ENCODE assay signal across 28 mouse cellular contexts in genomic region chr6:120255144-120255543, GRCm38 (mm10). TPM values are rescaled to one million over a fixed set of nuclear protein-coding genes. Genes with fewer than 3 reads are reported as not detected.
A peak's percentile ranks its signal among the peaks of the same experiment; 100 is the strongest.
DNase-seq lines count a peak whose midpoint lies in the region; ATAC-seq and TF ChIP-seq lines count a peak whose summit lies in the region.
"Had no signal": no experiment of that assay in that cellular context is flagged by ENCODE, and none has a peak within 500 bp of the region (broad histone marks: within the 10 kb centered on the region; RNA-seq: fewer than 3 reads in every experiment).

No protein-coding gene starts in this region.

- ATAC-seq in intestine, postnatal 0 days: no peak
- ATAC-seq in kidney, embryonic 16.5 days (ENCODE audit: low FRiP score, low TSS enrichment): peak; percentile 87
- ATAC-seq in stomach, embryonic 16.5 days (ENCODE audit: insufficient read depth, low FRiP score): no peak
- no peak for ATAC-seq in activated CD4-positive, CD25-positive, alpha-beta regulatory T cell, adult 4 months
- ATAC-seq: forebrain, embryonic 14.5 days; liver, postnatal 0 days had no signal

- no peaks in the 10 kb centered on the region for H3K36me3 ChIP-seq in intestine, postnatal 0 days (ENCODE audit: control insufficient read depth, insufficient read depth)
- H3K36me3 ChIP-seq in kidney, embryonic 16.5 days (ENCODE audit: insufficient read depth, low read length): no peaks in the 10 kb centered on the region
- no peaks in the 10 kb centered on the region for H3K36me3 ChIP-seq in stomach, embryonic 16.5 days (ENCODE audit: control insufficient read depth, insufficient read depth, low read length)
- H3K36me3 ChIP-seq: embryonic facial prominence, embryonic 13.5 days; G1E; heart, embryonic 12.5 days; hindbrain, embryonic 10.5 days; limb, embryonic 10.5 days; neural tube, embryonic 15.5 days had no signal

- H3K4me3 ChIP-seq in intestine, postnatal 0 days (ENCODE audit: low read depth, low read length): no peak overlapping the region
- no peak overlapping the region for H3K4me3 ChIP-seq in kidney, embryonic 16.5 days (ENCODE audit: low read length)
- H3K4me3 ChIP-seq in stomach, embryonic 16.5 days (replicated peaks; ENCODE audit: low read length): no peak overlapping the region
- H3K4me3 ChIP-seq: embryonic facial prominence, embryonic 13.5 days; heart, embryonic 12.5 days; hindbrain, embryonic 10.5 days; limb, embryonic 10.5 days; neural tube, embryonic 15.5 days had no signal

- DNase-seq in kidney, adult 11 months: peak; percentile 40
- no peak for DNase-seq in kidney, postnatal 10 days
- no peak for DNase-seq in cerebellum, adult 11-12 months
- DNase-seq in left cerebral cortex, adult 8-10 months (ENCODE audit: low spot score in 2 of 2): no peak
- DNase-seq: adrenal gland, postnatal 10 days; cerebellum, postnatal 25 days; heart, postnatal 10 days; liver, postnatal 0 days had no signal

- peaks cover 3% of the 10 kb centered on the region; the same call in 1 of the 2 replicates for H3K4me1 ChIP-seq in intestine, postnatal 0 days (replicated peaks; ENCODE audit: control insufficient read depth, insufficient read depth, low read length)
- H3K4me1 ChIP-seq in kidney, embryonic 16.5 days (ENCODE audit: insufficient read depth, low read length): peaks cover 17% of the 10 kb centered on the region
- peaks cover 5% of the 10 kb centered on the region; the same call in 1 of the 2 replicates for H3K4me1 ChIP-seq in stomach, embryonic 16.5 days (ENCODE audit: control insufficient read depth, insufficient read depth, low read length)
- H3K4me1 ChIP-seq: embryonic facial prominence, embryonic 13.5 days; heart, embryonic 12.5 days; neural tube, embryonic 15.5 days had no signal

- H3K9ac ChIP-seq in intestine, postnatal 0 days (ENCODE audit: low read depth, low read length): no peak overlapping the region
- H3K9ac ChIP-seq in kidney, embryonic 16.5 days (replicated peaks; ENCODE audit: low read length): 0 out of 2 replicates have a peak overlapping the region, but pooled peaks have one; percentile 4
- no peak overlapping the region for H3K9ac ChIP-seq in stomach, embryonic 16.5 days (ENCODE audit: low read length)
- H3K9ac ChIP-seq: embryonic facial prominence, embryonic 13.5 days; heart, embryonic 12.5 days; liver, postnatal 0 days; neural tube, embryonic 15.5 days had no signal

- H3K27me3 ChIP-seq in intestine, postnatal 0 days (replicated peaks; ENCODE audit: control insufficient read depth, insufficient read depth, low read length): no peaks in the 10 kb centered on the region
- H3K27me3 ChIP-seq in kidney, embryonic 16.5 days (ENCODE audit: insufficient read depth, low read length): no peaks in the 10 kb centered on the region
- no peaks in the 10 kb centered on the region for H3K27me3 ChIP-seq in stomach, embryonic 16.5 days (ENCODE audit: control insufficient read depth, insufficient read depth, low read length)
- H3K27me3 ChIP-seq: embryonic facial prominence, embryonic 13.5 days; heart, embryonic 12.5 days; neural tube, embryonic 15.5 days had no signal

- no peak for TF ChIP-seq CTCF in intestine, postnatal 0 days (IDR thresholded peaks at IDR 0.05; ENCODE audit: low read depth)

- H3K27ac ChIP-seq in intestine, postnatal 0 days (ENCODE audit: low read depth, low read length): peak overlapping the region; percentile 21; the same call in 1 of the 2 replicates
- H3K27ac ChIP-seq in kidney, embryonic 16.5 days (ENCODE audit: low read length): peak overlapping the region; percentile 90
- peak overlapping the region; percentile 29; the same call in 1 of the 2 replicates for H3K27ac ChIP-seq in stomach, embryonic 16.5 days (ENCODE audit: low read length)
- H3K27ac ChIP-seq: embryonic facial prominence, embryonic 13.5 days; hindbrain, embryonic 10.5 days; limb, embryonic 10.5 days; neural tube, embryonic 15.5 days had no signal

- no peaks in the 10 kb centered on the region for H3K9me3 ChIP-seq in intestine, postnatal 0 days (ENCODE audit: control insufficient read depth)
- H3K9me3 ChIP-seq in kidney, embryonic 16.5 days (ENCODE audit: low read length): no peaks in the 10 kb centered on the region
- no peaks in the 10 kb centered on the region for H3K9me3 ChIP-seq in stomach, embryonic 16.5 days (replicated peaks; ENCODE audit: control insufficient read depth, low read length)
- H3K9me3 ChIP-seq: embryonic facial prominence, embryonic 13.5 days; G1E; heart, embryonic 12.5 days; hindbrain, embryonic 10.5 days; limb, embryonic 10.5 days; neural tube, embryonic 15.5 days had no signal

- WGBS in intestine, postnatal 0 days: 26% methylated on average over 4 of the region's 4 CpGs
- WGBS in kidney, embryonic 16.5 days: 43% methylated on average over 4 of the region's 4 CpGs
- WGBS in stomach, embryonic 16.5 days: 45% methylated on average over 4 of the region's 4 CpGs

- H3K4me2 ChIP-seq in intestine, postnatal 0 days (replicated peaks; ENCODE audit: low read depth): 0 out of 2 replicates have a peak overlapping the region, but pooled peaks have one; percentile 21
- H3K4me2 ChIP-seq in kidney, embryonic 16.5 days (replicated peaks; ENCODE audit: low read depth, low read length): no peak overlapping the region
- no peak overlapping the region for H3K4me2 ChIP-seq in stomach, embryonic 16.5 days (ENCODE audit: low read depth, low read length)
- H3K4me2 ChIP-seq: embryonic facial prominence, embryonic 13.5 days; heart, embryonic 12.5 days; midbrain, embryonic 11.5 days; neural tube, embryonic 15.5 days had no signal

RNA-seq across cellular contexts. Expression of gene D330020A13Rik, which starts 39.0 kb away (rescaled TPM):
- 0.18 and 0.34 TPM in 2 replicates for polyA plus RNA-seq in intestine, postnatal 0 days (2015; fragmentation: Nextera tagmentation; extraction: Ambion mirVana)
- 0.65 and 0.76 TPM in 2 replicates for polyA plus RNA-seq in kidney, embryonic 16.5 days (2015; fragmentation: Nextera tagmentation; extraction: Ambion mirVana)
- not detected in 2 replicates for polyA plus RNA-seq in stomach, embryonic 16.5 days (2015; fragmentation: Nextera tagmentation; extraction: Ambion mirVana)
- total RNA-seq in left cerebral cortex, adult 8-10 months (2022): not detected
- not detected for polyA plus RNA-seq in activated CD4-positive, CD25-positive, alpha-beta regulatory T cell, adult 4 months (2017; shearing (Covaris generic))
- total RNA-seq: G1E; gastrocnemius, adult 8-10 months; granulocyte monocyte progenitor cell, adult 5-6 weeks; heart, postnatal 10 days; layer of hippocampus, postnatal 14 days; liver, adult 2 months; megakaryocyte progenitor cell, adult 5-6 weeks had no signal
- polyA plus RNA-seq: forebrain, embryonic 14.5 days; G1E; hindbrain, embryonic 10.5 days; large intestine, adult 2 months; limb, embryonic 10.5 days; liver, adult 2 months; liver, postnatal 0 days; midbrain, embryonic 11.5 days; neural tube, embryonic 15.5 days; spleen, adult 2 months; thymus, adult 2 months had no signal

RNA-seq across cellular contexts. Expression of gene B4galnt3, which starts 39.2 kb away (rescaled TPM):
- polyA plus RNA-seq in intestine, postnatal 0 days (2015; fragmentation: Nextera tagmentation; extraction: Ambion mirVana): 0.95 and 1.1 TPM in 2 replicates
- 2.4 and 2.6 TPM in 2 replicates for polyA plus RNA-seq in kidney, embryonic 16.5 days (2015; fragmentation: Nextera tagmentation; extraction: Ambion mirVana)
- 0.68 and 0.77 TPM in 2 replicates for polyA plus RNA-seq in stomach, embryonic 16.5 days (2015; fragmentation: Nextera tagmentation; extraction: Ambion mirVana)
- total RNA-seq in left cerebral cortex, adult 8-10 months (2022): under 1 TPM; 0.51 to 0.94 (median 0.70) TPM
- under 1 TPM in 1 of 2 experiments, not detected in 1; 0.13 TPM for polyA plus RNA-seq in activated CD4-positive, CD25-positive, alpha-beta regulatory T cell, adult 4 months (2017; shearing (Covaris generic))
- total RNA-seq: G1E; granulocyte monocyte progenitor cell, adult 5-6 weeks had no signal
- polyA plus RNA-seq: forebrain, embryonic 14.5 days; G1E had no signal

Comparison
In these comparisons a context has a peak if more than half of its experiments do, and no peak if none do; other contexts are left out.
1. H3K27ac ChIP-seq: peak in every context shown above with its lines; median percentile 90 in kidney, embryonic 16.5 days; 29 in stomach, embryonic 16.5 days; 21 in intestine, postnatal 0 days.